Mouse (Mus musculus) intestine, embryonic 15.5 days (tissue): ENCODE measurements around the gene Klhdc2. TPM values are rescaled to one million over a fixed set of nuclear protein-coding genes. Genes with fewer than 3 reads are reported as not detected.

Source experiments
- ATAC-seq: fragments of 200-750 bp; cut with Nextera tagmentation; 2 replicates; pipeline ENCODE4 v1.8.0; 2017; ENCODE audit warnings: moderate TSS enrichment, moderate library complexity
- H3K27ac ChIP-seq: fragments of 300-500 bp; sonication (generic); 2 replicates; pipeline ENCODE4 v1.5.1; 2015; ENCODE audit warnings: mild to moderate bottlenecking, inconsistent platforms
- H3K27me3 ChIP-seq: fragments of 300-500 bp; sonication (generic); replicated peaks from 2 replicates; pipeline ENCODE4 v1.6.1; 2015; ENCODE audit warnings: inconsistent platforms
- H3K36me3 ChIP-seq: fragments of 300-500 bp; sonication (generic); 2 replicates; pipeline ENCODE4 v1.6.1; 2015; ENCODE audit warnings: inconsistent platforms
- H3K4me1 ChIP-seq: fragments of 300-500 bp; sonication (generic); replicated peaks from 2 replicates; pipeline ENCODE4 v1.6.1; 2015; ENCODE audit warnings: inconsistent platforms
- H3K4me2 ChIP-seq: fragments of 300-500 bp; sonication (generic); replicated peaks from 2 replicates; pipeline ENCODE4 v1.6.1; 2015; ENCODE audit warnings: mild to moderate bottlenecking, inconsistent platforms
- H3K4me3 ChIP-seq: fragments of 300-500 bp; sonication (generic); replicated peaks from 2 replicates; pipeline ENCODE4 v1.5.1; 2015; ENCODE audit warnings: inconsistent platforms
- H3K9ac ChIP-seq: fragments of 300-500 bp; sonication (generic); 2 replicates; pipeline ENCODE4 v1.6.1; 2015; ENCODE audit warnings: inconsistent platforms
- H3K9me3 ChIP-seq: fragments of 300-500 bp; sonication (generic); 2 replicates; pipeline ENCODE4 v1.6.1; 2016; ENCODE audit warnings: inconsistent platforms
- WGBS: fragments of 180-500 bp; shearing (Covaris S2); methylation state at CpG from one replicate; pipeline ENCODE4 v1.1.7; 2015; 5-methylcytosine and 5-hydroxymethylcytosine counted together
- polyA plus RNA-seq: library from polyadenylated mRNA; unstranded; fragments of >200 nt; fragmentation: Nextera tagmentation; extraction: Ambion mirVana; gene quantifications from 2 replicates; pipeline ENCODE4 v1.2.1, GENCODE M21; 2015

The Klhdc2 gene
- polyA plus RNA-seq, 1 experiment from 2014 or later = 115 TPM

- Histone ChIP-seq H3K9ac (no peak overlapping the region), H3K4me2 (no peak overlapping the region), H3K4me3 (no peak overlapping the region), H3K27ac (no peak overlapping the region), H3K36me3 (peaks cover 68% of the 10 kb centered on the region), H3K9me3 (no peaks in the 10 kb centered on the region), H3K27me3 (no peaks in the 10 kb centered on the region), H3K4me1 (no peaks in the 10 kb centered on the region)
- no peak for ATAC-seq
- 92% methylated on average over 7 of the region's 7 CpGs for WGBS
Measured at GRCm38 (mm10) chr12:69306333-69306732, 9.9 kb downstream of the Klhdc2 start.

GRCm38 (mm10) chr12:69309659-69310058, 13.2 kb downstream of the Klhdc2 start:
- WGBS = 96% methylated on average over 4 of the region's 4 CpGs
- Histone ChIP-seq H3K36me3 (peaks cover 58% of the 10 kb centered on the region), H3K27me3 (no peaks in the 10 kb centered on the region)

GRCm38 (mm10) chr12:69318431-69318830, 21.9 kb downstream of the Klhdc2 start:
- Histone ChIP-seq H3K4me3 (no peak overlapping the region), H3K9ac (no peak overlapping the region), H3K9me3 (no peaks in the 10 kb centered on the region), H3K27me3 (no peaks in the 10 kb centered on the region), H3K4me1 (no peaks in the 10 kb centered on the region), H3K27ac (no peak overlapping the region), H3K36me3 (peaks cover 17% of the 10 kb centered on the region), H3K4me2 (no peak overlapping the region)
- no peak for ATAC-seq

More at GRCm38 (mm10) chr12:69309659-69310058, 13.2 kb downstream of the Klhdc2 start:
- Histone ChIP-seq H3K4me1 (no peaks in the 10 kb centered on the region), H3K9ac (no peak overlapping the region), H3K4me2 (no peak overlapping the region), H3K9me3 (no peaks in the 10 kb centered on the region), H3K4me3 (no peak overlapping the region), H3K27ac (no peak overlapping the region)
- no peak for ATAC-seq

- Histone ChIP-seq H3K27ac (no peak overlapping the region), H3K4me1 (no peaks in the 10 kb centered on the region), H3K9ac (no peak overlapping the region), H3K9me3 (no peaks in the 10 kb centered on the region), H3K36me3 (peaks cover 5% of the 10 kb centered on the region), H3K4me3 (no peak overlapping the region), H3K4me2 (no peak overlapping the region), H3K27me3 (no peaks in the 10 kb centered on the region)
- no peak for ATAC-seq
- WGBS = 92% methylated on average over 3 of the region's 3 CpGs
Measured at GRCm38 (mm10) chr12:69331187-69331586, 34.7 kb downstream of the Klhdc2 start.

GRCm38 (mm10) chr12:69332147-69332546, 35.7 kb downstream of the Klhdc2 start:
- peaks cover 8% of the 10 kb centered on the region for H3K36me3 ChIP-seq
- H3K9me3 ChIP-seq = no peaks in the 10 kb centered on the region
- H3K4me3 ChIP-seq = no peak overlapping the region
- H3K9ac ChIP-seq = no peak overlapping the region
- no peaks in the 10 kb centered on the region for H3K27me3 ChIP-seq
- 77% methylated on average over 1 of the region's 1 CpGs for WGBS
- H3K4me2 ChIP-seq = no peak overlapping the region
- no peak for ATAC-seq
- H3K4me1 ChIP-seq = no peaks in the 10 kb centered on the region
- no peak overlapping the region for H3K27ac ChIP-seq

- WGBS = 92% methylated on average over 2 of the region's 2 CpGs
- Histone ChIP-seq H3K27ac (no peak overlapping the region), H3K9me3 (no peaks in the 10 kb centered on the region), H3K9ac (no peak overlapping the region), H3K4me2 (no peak overlapping the region), H3K4me3 (no peak overlapping the region), H3K4me1 (no peaks in the 10 kb centered on the region), H3K36me3 (peaks cover 8% of the 10 kb centered on the region), H3K27me3 (no peaks in the 10 kb centered on the region)
- no peak for ATAC-seq
Measured at GRCm38 (mm10) chr12:69333547-69333946, 37.1 kb downstream of the Klhdc2 start.

- no peaks in the 10 kb centered on the region for H3K9me3 ChIP-seq
- WGBS = 92% methylated on average over 2 of the region's 2 CpGs
- no peaks in the 10 kb centered on the region for H3K4me1 ChIP-seq
- no peaks in the 10 kb centered on the region for H3K27me3 ChIP-seq
- no peak overlapping the region for H3K27ac ChIP-seq
- no peak overlapping the region for H3K4me3 ChIP-seq
- peaks cover 16% of the 10 kb centered on the region for H3K36me3 ChIP-seq
- no peak overlapping the region for H3K4me2 ChIP-seq
- ATAC-seq = no peak
- H3K9ac ChIP-seq = no peak overlapping the region
Measured at GRCm38 (mm10) chr12:69349928-69350327, 53.4 kb downstream of the Klhdc2 start.

GRCm38 (mm10) chr12:69351685-69352084, 55.2 kb downstream of the Klhdc2 start:
- Histone ChIP-seq H3K4me3 (no peak overlapping the region), H3K27me3 (no peaks in the 10 kb centered on the region)

GRCm38 (mm10) chr12:69356546-69357299, 60.2 kb downstream of the Klhdc2 start, which contains the start of gene Nemf:
Gene Nemf, minus strand, starts transcription at chr12:69357165.
- peaks cover 7% of the 10 kb centered on the region; the same call in 1 of the 2 replicates for H3K36me3 ChIP-seq
- H3K4me2 ChIP-seq = peak within 1 kb of the TSS; percentile 65
- under 1% methylated on average over 49 of the region's 50 CpGs for WGBS
- H3K4me1 ChIP-seq = no peaks in the 10 kb centered on the region
- H3K27me3 ChIP-seq = no peaks in the 10 kb centered on the region
- peak; percentile 62 for ATAC-seq
- peak within 1 kb of the TSS; percentile 85 for H3K9ac ChIP-seq
- no peaks in the 10 kb centered on the region for H3K9me3 ChIP-seq
- peak within 1 kb of the TSS; percentile 75 for H3K4me3 ChIP-seq
- peak within 1 kb of the TSS; percentile 75 for H3K27ac ChIP-seq

More at GRCm38 (mm10) chr12:69351685-69352084, 55.2 kb downstream of the Klhdc2 start:
- Histone ChIP-seq H3K27ac (no peak overlapping the region), H3K36me3 (peaks cover 16% of the 10 kb centered on the region), H3K4me1 (no peaks in the 10 kb centered on the region), H3K4me2 (no peak overlapping the region), H3K9me3 (no peaks in the 10 kb centered on the region), H3K9ac (no peak overlapping the region)
- ATAC-seq = no peak
- 67% methylated on average over 1 of the region's 1 CpGs for WGBS

- H3K36me3 ChIP-seq = 0 out of 2 replicates have a peak, but pooled peaks cover 3% of the 10 kb centered on the region
- no peaks in the 10 kb centered on the region for H3K4me1 ChIP-seq
- no peaks in the 10 kb centered on the region for H3K27me3 ChIP-seq
- no peak overlapping the region for H3K27ac ChIP-seq
- H3K9me3 ChIP-seq = no peaks in the 10 kb centered on the region
- H3K4me2 ChIP-seq = peak overlapping the region; percentile 65
- H3K9ac ChIP-seq = peak overlapping the region; percentile 85
- peak overlapping the region; percentile 75 for H3K4me3 ChIP-seq
- no peak for ATAC-seq
- WGBS = 6% methylated on average over 13 of the region's 13 CpGs
Measured at GRCm38 (mm10) chr12:69357300-69357646, 60.8 kb downstream of the Klhdc2 start.

Other genes starting within 250 kb of the Klhdc2 start
- gene Rps29, start 137.5 kb upstream of the Klhdc2 start, polyA plus RNA-seq = 1,714 and 2,016 TPM in 2 replicates
- 17.2 and 17.8 TPM in 2 replicates for gene Lrr1, start 127.9 kb upstream of the Klhdc2 start, polyA plus RNA-seq
- gene Rpl36al, start 112.6 kb upstream of the Klhdc2 start, polyA plus RNA-seq = 720 and 763 TPM in 2 replicates
- 52.8 and 58.7 TPM in 2 replicates for gene Mgat2, start 112.5 kb upstream of the Klhdc2 start, polyA plus RNA-seq
- 25.4 and 28.6 TPM in 2 replicates for gene Gm49383, start 99.6 kb upstream of the Klhdc2 start, polyA plus RNA-seq
- 9.0 and 9.1 TPM in 2 replicates for gene Dnaaf2, start 98.3 kb upstream of the Klhdc2 start, polyA plus RNA-seq
- gene Gm49384, start 92.4 kb upstream of the Klhdc2 start, polyA plus RNA-seq = 23.7 and 24.7 TPM in 2 replicates
- gene Pole2, start 68.5 kb upstream of the Klhdc2 start, polyA plus RNA-seq = 23.4 and 25.9 TPM in 2 replicates
- gene Klhdc1, start 55.5 kb upstream of the Klhdc2 start, polyA plus RNA-seq = 5.0 and 7.4 TPM in 2 replicates
- 71.6 and 71.8 TPM in 2 replicates for gene Nemf, start 60.5 kb downstream of the Klhdc2 start, polyA plus RNA-seq
- 49.5 and 54.9 TPM in 2 replicates for gene Arf6, start 75.5 kb downstream of the Klhdc2 start, polyA plus RNA-seq
- gene Gm9887, start 75.8 kb downstream of the Klhdc2 start, polyA plus RNA-seq = 1.7 and 2.0 TPM in 2 replicates